Mouse (Mus musculus): ENCODE results near the gene Bcl3.

- TF ChIP-seq CTCF (IDR thresholded peaks at IDR 0.05; ENCODE audit: low read depth), result no peak
- no peak for TF ChIP-seq EP300 (IDR thresholded peaks at IDR 0.05; ENCODE audit: low read depth)
These were observed 62.5 kb downstream of the Bcl3 start for GRCm38 (mm10) chr7:19760021-19760420.
